Mouse (Mus musculus): ENCODE data around the gene Vta1. TPM values are rescaled to one million over a fixed set of nuclear protein-coding genes. Genes with fewer than 3 reads are reported as not detected.

Gene Vta1
- polyA plus RNA-seq (2012; fragmentation: generic; extraction: Trizol) = 47.2 TPM
- long read RNA-seq, experiment 1, transcript Vta1-205 (8 exons, 1,974 nt) = major isoform, 104 of 116 reads
- long read RNA-seq, experiment 1, partial matches to known transcripts = 4 of 116 reads
- long read RNA-seq, experiment 1, other reads (novel, unspliced or antisense) = 2 of 116 reads
- long read RNA-seq, experiment 2, transcript Vta1-205 (8 exons, 1,974 nt) = major isoform, 90 of 102 reads
- long read RNA-seq, experiment 2, transcript Vta1-203 (7 exons, 753 nt) = minor isoform, 7 of 102 reads
- long read RNA-seq, experiment 2, partial matches to known transcripts = 1 of 102 reads
- long read RNA-seq, experiment 2, other reads (novel, unspliced or antisense) = 3 of 102 reads

GRCm38 (mm10) chr10:14705072-14706066, at the start of gene Vta1, which contains the start of gene Nmbr:
Vta1 (minus strand) TSS chr10:14705560.
Nmbr (plus strand) TSS chr10:14705591.
- Histone ChIP-seq H3ac (ENCODE audit: control insufficient read depth, insufficient read length, low read depth) (peak within 1 kb of the TSS; percentile 99), H3K79me3 (ENCODE audit: low read depth) (peaks cover 37% of the 10 kb centered on the region), H3K36me3 (ENCODE audit: control insufficient read depth, insufficient read depth) (no peaks in the 10 kb centered on the region), H3K4me3 (ENCODE audit: insufficient read depth, poor library complexity, severe bottlenecking) (peak within 1 kb of the TSS; percentile 79), H3K27me3 (ENCODE audit: control insufficient read depth, insufficient read depth, insufficient read length) (no peaks in the 10 kb centered on the region), H3K79me2 (ENCODE audit: control insufficient read depth, insufficient read depth) (peaks cover 49% of the 10 kb centered on the region)
- no peak for TF ChIP-seq MYOD1 (IDR thresholded peaks at IDR 0.05; ENCODE audit: control insufficient read depth, insufficient read length, low read depth)
- no peak for TF ChIP-seq USF1 (IDR thresholded peaks at IDR 0.05; ENCODE audit: low read depth)
- TF ChIP-seq MAX (IDR thresholded peaks at IDR 0.05) = peak; percentile 73
- TF ChIP-seq MYOG (IDR thresholded peaks at IDR 0.05; ENCODE audit: control insufficient read depth, extremely low read depth, insufficient read length) = no peak

DNA sequence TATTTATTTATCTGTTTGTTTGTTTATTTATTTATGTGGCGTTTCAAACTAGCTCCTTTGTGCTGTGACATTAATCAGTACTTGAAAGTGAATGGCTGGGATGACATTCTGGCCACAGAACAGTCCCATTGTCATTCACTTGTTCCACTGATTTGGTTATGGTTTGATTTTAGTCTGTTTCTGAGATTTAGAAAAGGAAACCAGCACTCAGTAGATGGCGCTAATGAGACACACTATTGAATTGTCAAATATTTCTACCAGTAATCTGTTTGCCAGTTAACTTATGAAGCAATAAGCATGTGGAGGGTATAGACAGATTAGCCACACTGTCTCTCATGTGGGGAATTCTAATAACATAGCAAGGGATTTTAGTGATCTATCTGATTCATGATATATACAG, 28.9 kb upstream of the Vta1 start:
- Histone ChIP-seq H3K36me3 (ENCODE audit: control insufficient read depth, insufficient read depth) (no peaks in the 10 kb centered on the region), H3K27me3 (ENCODE audit: control insufficient read depth, insufficient read depth, insufficient read length) (no peaks in the 10 kb centered on the region), H3K4me3 (ENCODE audit: insufficient read depth, poor library complexity, severe bottlenecking) (no peak overlapping the region), H3ac (ENCODE audit: control insufficient read depth, insufficient read length, low read depth) (no peak overlapping the region), H3K79me3 (ENCODE audit: low read depth) (no peaks in the 10 kb centered on the region), H3K79me2 (ENCODE audit: control insufficient read depth, insufficient read depth) (no peaks in the 10 kb centered on the region)
- no peak for TF ChIP-seq USF1 (IDR thresholded peaks at IDR 0.05; ENCODE audit: low read depth)
- peak; percentile 70 for TF ChIP-seq CEBPB (IDR thresholded peaks at IDR 0.05; ENCODE audit: low read depth)
- no peak for TF ChIP-seq FOSL1 (IDR thresholded peaks at IDR 0.05; ENCODE audit: insufficient read depth, low read length, poor library complexity, severe bottlenecking)

GRCm38 (mm10) chr10:14725671-14726070, 20.3 kb upstream of the Vta1 start:
- no peak for TF ChIP-seq FOSL1 (IDR thresholded peaks at IDR 0.05; ENCODE audit: insufficient read depth, low read length, poor library complexity, severe bottlenecking)
- no peak for TF ChIP-seq MYOG (IDR thresholded peaks at IDR 0.05; ENCODE audit: control insufficient read depth, extremely low read depth, insufficient read length)
- TF ChIP-seq CTCF (IDR thresholded peaks at IDR 0.05; ENCODE audit: control insufficient read depth, insufficient read depth, insufficient read length) = no peak
- TF ChIP-seq CEBPB (IDR thresholded peaks at IDR 0.05; ENCODE audit: low read depth) = no peak
- TF ChIP-seq USF1 (IDR thresholded peaks at IDR 0.05; ENCODE audit: low read depth) = no peak
- no peak for TF ChIP-seq MYOD1 (IDR thresholded peaks at IDR 0.05; ENCODE audit: control insufficient read depth, insufficient read length, low read depth)
- TF ChIP-seq MAX (IDR thresholded peaks at IDR 0.05) = no peak
- H3K36me3 ChIP-seq (ENCODE audit: control insufficient read depth, insufficient read depth) = no peaks in the 10 kb centered on the region
- no peaks in the 10 kb centered on the region for H3K27me3 ChIP-seq (ENCODE audit: control insufficient read depth, insufficient read depth, insufficient read length)
- H3K79me2 ChIP-seq (ENCODE audit: control insufficient read depth, insufficient read depth) = no peaks in the 10 kb centered on the region
- no peak overlapping the region for H3K4me3 ChIP-seq (ENCODE audit: insufficient read depth, poor library complexity, severe bottlenecking)
- no peaks in the 10 kb centered on the region for H3K79me3 ChIP-seq (ENCODE audit: low read depth)
- no peak overlapping the region for H3ac ChIP-seq (ENCODE audit: control insufficient read depth, insufficient read length, low read depth)

- H3K36me3 ChIP-seq (ENCODE audit: control insufficient read depth, insufficient read depth) = no peaks in the 10 kb centered on the region
- no peak within 1 kb of the TSS for H3K4me3 ChIP-seq (ENCODE audit: insufficient read depth, poor library complexity, severe bottlenecking)
- H3ac ChIP-seq (ENCODE audit: control insufficient read depth, insufficient read length, low read depth) = no peak within 1 kb of the TSS
- no peaks in the 10 kb centered on the region for H3K27me3 ChIP-seq (ENCODE audit: control insufficient read depth, insufficient read depth, insufficient read length)
- no peaks in the 10 kb centered on the region for H3K79me3 ChIP-seq (ENCODE audit: low read depth)
- H3K79me2 ChIP-seq (ENCODE audit: control insufficient read depth, insufficient read depth) = no peaks in the 10 kb centered on the region
- TF ChIP-seq CTCF (IDR thresholded peaks at IDR 0.05; ENCODE audit: control insufficient read depth, insufficient read depth, insufficient read length) = no peak
- TF ChIP-seq MAX (IDR thresholded peaks at IDR 0.05) = no peak
- TF ChIP-seq USF1 (IDR thresholded peaks at IDR 0.05; ENCODE audit: low read depth) = no peak
- no peak for TF ChIP-seq CEBPB (IDR thresholded peaks at IDR 0.05; ENCODE audit: low read depth)
- no peak for TF ChIP-seq MYOD1 (IDR thresholded peaks at IDR 0.05; ENCODE audit: control insufficient read depth, insufficient read length, low read depth)
- no peak for TF ChIP-seq MYOG (IDR thresholded peaks at IDR 0.05; ENCODE audit: control insufficient read depth, extremely low read depth, insufficient read length)
- no peak for TF ChIP-seq FOSL1 (IDR thresholded peaks at IDR 0.05; ENCODE audit: insufficient read depth, low read length, poor library complexity, severe bottlenecking)
Observed at GRCm38 (mm10) chr10:14718114-14718513, 12.8 kb upstream of the Vta1 start, which contains the start of gene Gje1. Gje1 (minus strand) TSS chr10:14718214.

- Histone ChIP-seq H3K27me3 (ENCODE audit: control insufficient read depth, insufficient read depth, insufficient read length) (no peaks in the 10 kb centered on the region), H3ac (ENCODE audit: control insufficient read depth, insufficient read length, low read depth) (no peak overlapping the region), H3K79me3 (ENCODE audit: low read depth) (peaks cover 41% of the 10 kb centered on the region), H3K79me2 (ENCODE audit: control insufficient read depth, insufficient read depth) (peaks cover 61% of the 10 kb centered on the region), H3K4me3 (ENCODE audit: insufficient read depth, poor library complexity, severe bottlenecking) (no peak overlapping the region), H3K36me3 (ENCODE audit: control insufficient read depth, insufficient read depth) (no peaks in the 10 kb centered on the region)
- TF ChIP-seq MYOD1 (IDR thresholded peaks at IDR 0.05; ENCODE audit: control insufficient read depth, insufficient read length, low read depth) (no peak), USF1 (IDR thresholded peaks at IDR 0.05; ENCODE audit: low read depth) (no peak), MAX (IDR thresholded peaks at IDR 0.05) (no peak), MYOG (IDR thresholded peaks at IDR 0.05; ENCODE audit: control insufficient read depth, extremely low read depth, insufficient read length) (no peak), CEBPB (IDR thresholded peaks at IDR 0.05; ENCODE audit: low read depth) (no peak), FOSL1 (IDR thresholded peaks at IDR 0.05; ENCODE audit: insufficient read depth, low read length, poor library complexity, severe bottlenecking) (no peak), CTCF (IDR thresholded peaks at IDR 0.05; ENCODE audit: control insufficient read depth, insufficient read depth, insufficient read length) (no peak)
Observed at GRCm38 (mm10) chr10:14703830-14704420, 1.4 kb downstream of the Vta1 start.
